Mouse (Mus musculus): ENCODE data around the gene Ccne1. TPM values are rescaled to one million over a fixed set of nuclear protein-coding genes. Genes with fewer than 3 reads are reported as not detected.

The Ccne1 gene
- polyA plus RNA-seq, 1 experiment from 2014 or later, result 2.9 TPM

GRCm38 (mm10) chr7:38064431-38064830 lies 42.9 kb downstream of the Ccne1 start:
- H3K4me3 ChIP-seq (ENCODE audit: low read depth, low read length), result no peak overlapping the region
- no peak overlapping the region for H3K9ac ChIP-seq (replicated peaks; ENCODE audit: low read depth)
- no peaks in the 10 kb centered on the region for H3K36me3 ChIP-seq (ENCODE audit: insufficient read depth, low read length)
- no peaks in the 10 kb centered on the region for H3K9me3 ChIP-seq (ENCODE audit: low read length)
- 16% methylated on average over 4 of the region's 4 CpGs for WGBS
- no peaks in the 10 kb centered on the region for H3K4me1 ChIP-seq (ENCODE audit: insufficient read depth, low read depth, low read length)
- TF ChIP-seq CTCF (IDR thresholded peaks at IDR 0.05), result no peak
- TF ChIP-seq EP300 (IDR thresholded peaks at IDR 0.05), result no peak
- peak; percentile 35 for DNase-seq (ENCODE audit: low spot score)
- no peak overlapping the region for H3K4me2 ChIP-seq (replicated peaks; ENCODE audit: low read depth, low read length)
- no peak for ATAC-seq
- H3K27me3 ChIP-seq (replicated peaks; ENCODE audit: insufficient read depth, low read length), result no peaks in the 10 kb centered on the region
- H3K27ac ChIP-seq (ENCODE audit: low read length), result no peak overlapping the region

DNA sequence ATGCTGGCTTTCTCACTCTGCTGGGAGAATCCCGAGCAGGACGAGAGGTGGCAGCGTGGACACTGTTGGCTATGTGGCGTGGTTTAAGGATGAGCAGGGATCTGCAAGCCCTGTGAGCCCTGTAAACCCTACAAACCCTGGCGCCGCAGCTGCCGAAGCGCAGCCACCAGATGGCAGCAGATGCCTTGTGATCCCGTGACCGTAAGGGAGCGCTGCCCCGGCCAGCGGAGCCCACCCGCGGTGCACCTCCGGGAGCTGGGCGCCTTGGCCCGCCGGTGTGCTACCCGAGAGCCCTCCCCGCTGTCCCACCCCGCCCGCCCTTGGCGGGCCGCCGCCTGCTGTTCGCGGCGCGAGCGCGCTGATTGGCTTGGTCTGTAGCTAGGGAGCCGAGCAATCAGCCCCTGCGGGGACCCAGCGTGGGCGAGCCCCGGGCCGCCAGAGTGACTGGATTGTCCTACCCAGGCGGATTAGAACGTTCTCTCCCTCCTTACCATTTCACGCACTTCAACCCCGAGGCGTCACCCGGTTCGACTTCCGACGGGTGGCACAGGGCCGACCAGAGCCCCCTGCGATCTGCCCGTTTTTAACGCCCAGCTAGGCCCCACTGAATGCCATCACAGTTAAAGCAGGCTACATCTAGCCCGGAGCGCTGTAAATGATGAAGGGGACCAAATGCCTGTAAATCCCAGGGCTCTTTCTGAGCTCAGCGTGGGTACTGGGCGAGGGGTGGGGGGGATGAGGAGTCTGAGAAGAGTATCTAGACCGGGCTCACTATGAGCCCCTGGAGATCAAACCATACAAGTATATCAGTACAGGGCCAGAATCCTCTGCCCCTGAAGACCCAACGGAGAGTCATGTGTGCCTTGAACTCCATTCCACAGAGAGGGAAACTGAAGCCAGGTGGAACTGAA lies 46.0 kb downstream of the Ccne1 start:
- DNase-seq (ENCODE audit: low spot score) (peak; percentile 91), ATAC-seq (peak; percentile 95)
- no peaks in the 10 kb centered on the region for H3K9me3 ChIP-seq (ENCODE audit: low read length)
- peak overlapping the region; percentile 51 for H3K4me3 ChIP-seq (ENCODE audit: low read depth, low read length)
- H3K4me1 ChIP-seq (ENCODE audit: insufficient read depth, low read depth, low read length), result no peaks in the 10 kb centered on the region
- TF ChIP-seq EP300 (IDR thresholded peaks at IDR 0.05) (no peak), CTCF (IDR thresholded peaks at IDR 0.05) (peak; percentile 95)
- peak overlapping the region; percentile 94 for H3K4me2 ChIP-seq (replicated peaks; ENCODE audit: low read depth, low read length)
- 2% methylated on average over 52 of the region's 57 CpGs for WGBS
- no peak overlapping the region for H3K27ac ChIP-seq (ENCODE audit: low read length)
- peak overlapping the region; percentile 44 for H3K9ac ChIP-seq (replicated peaks; ENCODE audit: low read depth)
- H3K36me3 ChIP-seq (ENCODE audit: insufficient read depth, low read length), result no peaks in the 10 kb centered on the region
- H3K27me3 ChIP-seq (replicated peaks; ENCODE audit: insufficient read depth, low read length), result no peaks in the 10 kb centered on the region

GRCm38 (mm10) chr7:38059636-38060330 lies 47.6 kb downstream of the Ccne1 start:
- Histone ChIP-seq H3K9me3 (ENCODE audit: low read length) (no peaks in the 10 kb centered on the region), H3K27ac (ENCODE audit: low read length) (no peak overlapping the region), H3K4me3 (ENCODE audit: low read depth, low read length) (no peak overlapping the region), H3K4me1 (ENCODE audit: insufficient read depth, low read depth, low read length) (no peaks in the 10 kb centered on the region), H3K36me3 (ENCODE audit: insufficient read depth, low read length) (no peaks in the 10 kb centered on the region), H3K27me3 (replicated peaks; ENCODE audit: insufficient read depth, low read length) (no peaks in the 10 kb centered on the region), H3K9ac (replicated peaks; ENCODE audit: low read depth) (no peak overlapping the region), H3K4me2 (replicated peaks; ENCODE audit: low read depth, low read length) (no peak overlapping the region)
- ATAC-seq, result no peak
- no peak for DNase-seq (ENCODE audit: low spot score)
- no peak for TF ChIP-seq EP300 (IDR thresholded peaks at IDR 0.05)
- no peak for TF ChIP-seq CTCF (IDR thresholded peaks at IDR 0.05)
- WGBS, result 69% methylated on average over 8 of the region's 8 CpGs

DNA sequence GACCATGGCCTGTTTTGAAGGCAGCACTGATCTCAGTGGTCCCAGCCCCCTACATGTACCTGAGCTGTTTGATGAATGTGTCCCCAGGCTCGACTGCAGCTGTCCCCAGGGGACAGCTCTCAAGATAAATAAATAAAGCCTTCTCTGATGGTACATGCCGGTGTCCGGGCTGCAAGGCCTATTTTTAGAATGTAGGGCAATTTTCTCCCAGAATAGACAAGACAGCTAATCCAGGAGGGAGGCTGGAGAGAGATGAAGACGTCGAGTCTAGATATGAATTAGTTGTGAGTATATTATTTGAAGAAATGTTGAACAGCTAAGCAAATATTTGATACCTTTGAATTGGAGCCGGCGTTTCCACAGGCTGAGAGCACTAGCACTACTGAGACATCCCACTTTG lies 48.2 kb downstream of the Ccne1 start:
- Histone ChIP-seq H3K9ac (replicated peaks; ENCODE audit: low read depth) (no peak overlapping the region), H3K4me1 (ENCODE audit: insufficient read depth, low read depth, low read length) (no peaks in the 10 kb centered on the region), H3K36me3 (ENCODE audit: insufficient read depth, low read length) (no peaks in the 10 kb centered on the region), H3K9me3 (ENCODE audit: low read length) (no peaks in the 10 kb centered on the region), H3K4me2 (replicated peaks; ENCODE audit: low read depth, low read length) (no peak overlapping the region), H3K4me3 (ENCODE audit: low read depth, low read length) (no peak overlapping the region), H3K27me3 (replicated peaks; ENCODE audit: insufficient read depth, low read length) (no peaks in the 10 kb centered on the region), H3K27ac (ENCODE audit: low read length) (no peak overlapping the region)
- TF ChIP-seq CTCF (IDR thresholded peaks at IDR 0.05) (no peak), EP300 (IDR thresholded peaks at IDR 0.05) (no peak)
- no peak for DNase-seq (ENCODE audit: low spot score)
- ATAC-seq, result no peak
- 17% methylated on average over 7 of the region's 7 CpGs for WGBS

DNA sequence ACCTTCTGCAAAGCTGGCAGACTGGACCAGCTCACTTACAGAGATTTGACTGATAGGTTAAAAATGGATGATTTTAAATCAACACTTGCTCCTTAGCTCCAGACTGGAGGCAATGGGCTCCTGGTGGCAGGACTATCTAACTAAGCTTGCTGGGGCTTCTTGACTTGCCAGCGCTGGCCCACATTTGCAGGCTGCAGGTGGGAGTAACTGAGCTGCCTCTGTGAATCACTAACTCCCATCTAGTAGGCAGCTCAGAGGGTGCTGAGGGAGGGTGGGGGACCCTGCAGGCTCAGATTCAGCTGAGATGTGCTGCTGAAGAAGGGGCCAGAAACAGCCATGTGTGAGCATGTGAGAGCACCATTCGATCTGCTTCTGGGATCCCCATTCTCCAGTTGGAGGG lies 51.3 kb downstream of the Ccne1 start:
- H3K9ac ChIP-seq (replicated peaks; ENCODE audit: low read depth), result no peak overlapping the region
- 69% methylated on average over 2 of the region's 2 CpGs for WGBS
- H3K36me3 ChIP-seq (ENCODE audit: insufficient read depth, low read length), result no peaks in the 10 kb centered on the region
- no peak for TF ChIP-seq EP300 (IDR thresholded peaks at IDR 0.05)
- TF ChIP-seq CTCF (IDR thresholded peaks at IDR 0.05), result no peak
- ATAC-seq (no peak), DNase-seq (ENCODE audit: low spot score) (no peak)
- H3K4me1 ChIP-seq (ENCODE audit: insufficient read depth, low read depth, low read length), result no peaks in the 10 kb centered on the region
- no peak overlapping the region for H3K4me3 ChIP-seq (ENCODE audit: low read depth, low read length)
- no peak overlapping the region for H3K4me2 ChIP-seq (replicated peaks; ENCODE audit: low read depth, low read length)
- no peaks in the 10 kb centered on the region for H3K27me3 ChIP-seq (replicated peaks; ENCODE audit: insufficient read depth, low read length)
- H3K27ac ChIP-seq (ENCODE audit: low read length), result no peak overlapping the region
- no peaks in the 10 kb centered on the region for H3K9me3 ChIP-seq (ENCODE audit: low read length)

GRCm38 (mm10) chr7:38054246-38054645 lies 53.1 kb downstream of the Ccne1 start:
- H3K36me3 ChIP-seq (ENCODE audit: insufficient read depth, low read length), result no peaks in the 10 kb centered on the region
- no peak for DNase-seq (ENCODE audit: low spot score)
- no peak for TF ChIP-seq CTCF (IDR thresholded peaks at IDR 0.05)
- no peak for TF ChIP-seq EP300 (IDR thresholded peaks at IDR 0.05)
- no peaks in the 10 kb centered on the region for H3K4me1 ChIP-seq (ENCODE audit: insufficient read depth, low read depth, low read length)
- no peak overlapping the region for H3K4me3 ChIP-seq (ENCODE audit: low read depth, low read length)
- no peak overlapping the region for H3K4me2 ChIP-seq (replicated peaks; ENCODE audit: low read depth, low read length)
- no peak overlapping the region for H3K9ac ChIP-seq (replicated peaks; ENCODE audit: low read depth)
- ATAC-seq, result no peak
- H3K27ac ChIP-seq (ENCODE audit: low read length), result no peak overlapping the region
- 85% methylated on average over 9 of the region's 9 CpGs for WGBS
- H3K27me3 ChIP-seq (replicated peaks; ENCODE audit: insufficient read depth, low read length), result no peaks in the 10 kb centered on the region
- H3K9me3 ChIP-seq (ENCODE audit: low read length), result no peaks in the 10 kb centered on the region

Other genes with a start within 250 kb of the Ccne1 start
- 32.8 and 33.9 TPM in 2 replicates for gene Uri1, start 84.0 kb downstream of the Ccne1 start, polyA plus RNA-seq (2015; fragmentation: Nextera tagmentation; extraction: Ambion mirVana)
- gene 1600014C10Rik, start 75.7 kb upstream of the Ccne1 start, polyA plus RNA-seq (2015; fragmentation: Nextera tagmentation; extraction: Ambion mirVana), result 15.0 and 16.0 TPM in 2 replicates
- 2.5 and 3.9 TPM in 2 replicates for gene Plekhf1, start 120.5 kb upstream of the Ccne1 start, polyA plus RNA-seq (2015; fragmentation: Nextera tagmentation; extraction: Ambion mirVana)
- 28.3 and 28.5 TPM in 2 replicates for gene Pop4, start 163.9 kb upstream of the Ccne1 start, polyA plus RNA-seq (2015; fragmentation: Nextera tagmentation; extraction: Ambion mirVana)